Mouse (Mus musculus): ENCODE measurements around the gene Elmo2.

Gene Elmo2

GRCm38 (mm10) chr2:165297429-165297828, 28.9 kb downstream of the Elmo2 start:
- DNase-seq (ENCODE audit: low spot score in 2 of 2): no peak

- DNase-seq (ENCODE audit: low spot score in 2 of 2): no peak
These were observed 29.7 kb downstream of the Elmo2 start for GRCm38 (mm10) chr2:165296571-165296970.

GRCm38 (mm10) chr2:165288315-165289031, 37.8 kb downstream of the Elmo2 start:
- DNase-seq (ENCODE audit: low spot score in 2 of 2): peak; percentile 49 to 80

- peak; percentile 87 to 92 for DNase-seq (ENCODE audit: low spot score in 2 of 2)
These were observed 38.9 kb downstream of the Elmo2 start, which contains the start of gene Slc35c2 for GRCm38 (mm10) chr2:165287202-165287984. Gene Slc35c2, minus strand, starts transcription at chr2:165287869.

GRCm38 (mm10) chr2:165286361-165287201, 39.7 kb downstream of the Elmo2 start:
- no peak for DNase-seq (ENCODE audit: low spot score in 2 of 2)

GRCm38 (mm10) chr2:165285621-165286020, 40.7 kb downstream of the Elmo2 start:
- no peak for DNase-seq (ENCODE audit: low spot score in 2 of 2)

GRCm38 (mm10) chr2:165285034-165285433, 41.2 kb downstream of the Elmo2 start:
- no peak for DNase-seq (ENCODE audit: low spot score in 2 of 2)

GRCm38 (mm10) chr2:165284377-165284776, 41.9 kb downstream of the Elmo2 start:
- DNase-seq (ENCODE audit: low spot score in 2 of 2): no peak

GRCm38 (mm10) chr2:165283644-165284043, 42.6 kb downstream of the Elmo2 start:
- no peak for DNase-seq (ENCODE audit: low spot score in 2 of 2)

- peak in 1 of 2 experiments; percentile 31 for DNase-seq (ENCODE audit: low spot score in 2 of 2)
These were observed 44.4 kb downstream of the Elmo2 start for GRCm38 (mm10) chr2:165281779-165282311.

- no peak for DNase-seq (ENCODE audit: low spot score in 2 of 2)
These were observed 46.9 kb downstream of the Elmo2 start for GRCm38 (mm10) chr2:165279351-165279750.

- DNase-seq (ENCODE audit: low spot score in 2 of 2): no peak
These were observed 49.0 kb downstream of the Elmo2 start for GRCm38 (mm10) chr2:165277188-165277740.

- peak; percentile 41 to 66 for DNase-seq (ENCODE audit: low spot score in 2 of 2)
These were observed 50.5 kb downstream of the Elmo2 start for GRCm38 (mm10) chr2:165275824-165276223.

- DNase-seq (ENCODE audit: low spot score in 2 of 2): no peak
These were observed 51.1 kb downstream of the Elmo2 start for GRCm38 (mm10) chr2:165275124-165275640.

GRCm38 (mm10) chr2:165273589-165273988, 52.7 kb downstream of the Elmo2 start:
- no peak for DNase-seq (ENCODE audit: low spot score in 2 of 2)

- no peak for DNase-seq (ENCODE audit: low spot score in 2 of 2)
These were observed 55.0 kb downstream of the Elmo2 start for GRCm38 (mm10) chr2:165271326-165271725.

GRCm38 (mm10) chr2:165270858-165271257, 55.4 kb downstream of the Elmo2 start:
- DNase-seq (ENCODE audit: low spot score in 2 of 2): no peak

GRCm38 (mm10) chr2:165266739-165267138, 59.5 kb downstream of the Elmo2 start:
- DNase-seq (ENCODE audit: low spot score in 2 of 2): no peak

GRCm38 (mm10) chr2:165263861-165264260, 62.4 kb downstream of the Elmo2 start:
- DNase-seq (ENCODE audit: low spot score in 2 of 2): no peak

- DNase-seq (ENCODE audit: low spot score in 2 of 2): no peak
These were observed 63.8 kb downstream of the Elmo2 start for GRCm38 (mm10) chr2:165262274-165262990.

All from urinary bladder, postnatal 36 days (tissue).